Mouse (Mus musculus) right cerebral cortex, postnatal 4 days (tissue): ENCODE results near the gene Zfp688.
"Not testable (repeated sequence)": the region's sequence is repeated elsewhere in the genome, so short reads cannot be mapped to it uniquely, and the experiment has no call there.

Experiments
- DNase-seq: peaks from one replicate; pipeline ENCODE4 v3.0.0-alpha.2; 2022

Zfp688 gene

DNA sequence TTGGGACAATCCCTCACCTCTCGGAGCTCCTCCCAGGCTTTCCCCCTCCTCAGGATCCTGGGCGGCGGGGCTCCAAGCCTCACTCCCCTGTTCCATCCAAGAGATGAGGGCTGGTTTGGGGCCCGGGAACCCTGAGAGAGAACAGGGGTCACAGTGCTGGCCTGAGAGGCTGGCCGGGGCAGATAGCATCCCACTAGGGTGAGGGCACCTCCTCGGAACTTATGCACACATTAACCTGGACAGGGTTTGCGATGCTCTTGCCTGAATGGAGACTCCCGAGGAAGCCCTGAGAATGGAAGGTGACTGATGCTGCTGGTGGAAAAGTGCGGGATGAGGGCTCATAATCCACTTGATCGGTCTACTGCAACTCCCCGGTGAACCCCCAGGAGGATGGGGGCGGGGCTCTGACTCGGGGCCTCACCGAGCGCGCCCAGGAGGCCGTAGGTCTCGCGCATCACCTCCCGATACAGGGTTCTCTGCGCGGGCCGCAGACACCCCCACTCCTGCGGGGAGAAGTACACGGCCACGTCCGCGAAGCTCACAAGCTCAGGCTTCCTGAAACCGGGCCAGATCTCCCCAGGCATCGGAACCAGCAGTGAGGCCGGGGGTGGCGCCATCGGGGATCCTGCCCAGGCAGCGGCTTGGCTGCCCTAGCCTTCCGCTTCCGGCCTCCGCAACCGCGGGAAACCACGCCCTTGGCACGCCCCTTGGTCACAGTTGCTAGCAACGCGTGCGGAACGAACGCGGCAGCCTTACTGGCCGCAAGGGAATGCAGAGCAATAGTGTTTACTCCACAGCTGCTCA lies at the start of gene Zfp688:
Gene Zfp688, minus strand, starts transcription at position 681 of the 804 bp plus-strand sequence.
- DNase-seq, result peak; percentile 92

DNA sequence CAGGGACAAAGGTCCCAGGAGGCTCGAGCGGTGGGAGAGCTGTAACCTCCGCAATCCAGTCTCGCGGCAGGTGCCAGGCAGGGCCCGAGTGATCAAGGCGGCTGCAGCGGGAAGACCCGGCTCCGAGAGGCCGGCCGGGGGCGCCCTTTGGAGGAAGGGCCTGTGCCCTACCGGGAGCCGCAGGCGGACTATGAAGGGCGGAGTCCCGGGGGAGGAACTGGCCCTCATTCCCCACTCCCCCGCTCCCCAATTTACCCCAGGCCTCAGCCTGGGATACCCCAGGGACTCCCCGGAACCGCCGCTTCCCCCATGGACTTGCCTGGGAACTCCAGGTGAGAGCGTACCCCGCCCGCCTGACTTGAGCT lies 49.8 kb upstream of the Zfp688 start:
- peak; percentile 51 for DNase-seq

DNA sequence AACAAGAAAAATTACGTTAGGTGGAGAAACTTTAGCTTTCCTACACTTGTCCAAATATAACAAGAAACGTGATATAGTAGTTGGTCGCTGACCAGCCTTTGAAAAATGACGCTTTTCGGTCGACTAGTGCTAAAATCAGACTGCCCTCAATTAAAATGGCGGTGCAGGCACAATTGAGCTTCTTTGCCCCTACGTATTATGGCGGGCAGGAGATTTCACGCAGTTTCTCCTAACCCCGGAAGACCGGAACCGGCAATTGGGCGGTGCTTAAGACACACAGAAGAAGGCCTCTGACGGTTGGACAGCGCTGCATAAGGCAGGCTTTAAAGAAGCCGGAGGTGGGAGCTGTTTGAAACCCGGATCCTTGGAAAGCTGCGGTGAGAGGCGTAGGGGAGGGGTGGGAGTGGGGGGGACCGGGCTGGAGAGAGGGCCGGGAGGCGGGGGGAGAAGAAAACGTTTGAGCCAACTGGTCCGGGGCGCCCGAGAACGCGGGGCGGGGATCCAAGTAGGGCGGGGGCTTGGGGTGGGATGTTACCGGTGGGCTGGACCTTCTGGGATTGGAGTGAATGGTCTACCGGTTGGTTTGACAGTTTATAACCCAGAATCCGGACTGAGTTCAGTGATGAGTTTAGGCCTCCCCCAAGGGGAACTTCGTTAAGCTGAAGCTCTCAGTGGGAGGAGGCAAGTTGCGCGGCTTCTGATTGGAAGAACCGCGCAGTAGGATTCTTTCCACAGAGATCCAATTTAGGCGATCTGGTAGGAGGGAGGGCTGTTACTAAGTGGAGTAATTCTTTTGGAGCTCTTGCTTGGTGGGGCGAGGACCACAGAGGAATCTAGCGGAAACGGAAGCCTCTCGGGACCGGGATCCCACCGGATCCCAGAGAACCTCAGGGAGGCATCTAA lies 49.1 kb upstream of the Zfp688 start:
- peak; percentile 92 for DNase-seq

DNA sequence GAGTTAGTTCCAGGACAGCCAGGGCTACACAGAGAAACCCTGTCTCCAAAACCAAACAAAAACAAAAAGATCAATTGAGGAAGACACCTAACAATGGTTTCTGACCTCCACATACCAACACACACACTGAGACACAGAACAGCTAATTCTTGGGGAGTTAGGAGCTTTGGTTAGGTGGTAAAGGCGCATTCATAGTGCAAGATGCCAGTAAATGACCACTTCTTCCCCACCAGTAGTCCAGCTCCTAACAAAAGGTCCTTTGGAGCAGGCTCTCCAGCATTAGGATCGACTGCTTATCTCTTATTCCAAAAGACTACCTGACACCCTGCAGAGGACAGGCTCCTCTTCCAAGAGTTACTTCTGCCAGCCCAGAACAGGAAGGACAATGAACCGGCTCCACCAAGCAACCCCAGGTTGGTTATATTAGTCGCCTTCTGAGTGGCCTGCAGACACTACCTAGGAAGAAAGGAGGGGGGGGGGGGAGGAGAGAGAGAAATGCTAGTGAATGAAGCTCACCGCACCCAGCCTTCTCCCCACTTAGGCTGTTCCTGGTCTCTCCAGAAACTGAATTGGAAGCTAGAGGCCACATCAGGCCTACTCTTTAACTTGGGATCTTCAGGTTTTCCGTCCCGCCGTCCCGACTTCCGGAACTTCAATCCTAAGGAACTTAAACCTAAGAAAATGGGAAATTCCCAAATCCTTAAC lies 48.3 kb upstream of the Zfp688 start:
- DNase-seq, result peak; percentile 32

DNA sequence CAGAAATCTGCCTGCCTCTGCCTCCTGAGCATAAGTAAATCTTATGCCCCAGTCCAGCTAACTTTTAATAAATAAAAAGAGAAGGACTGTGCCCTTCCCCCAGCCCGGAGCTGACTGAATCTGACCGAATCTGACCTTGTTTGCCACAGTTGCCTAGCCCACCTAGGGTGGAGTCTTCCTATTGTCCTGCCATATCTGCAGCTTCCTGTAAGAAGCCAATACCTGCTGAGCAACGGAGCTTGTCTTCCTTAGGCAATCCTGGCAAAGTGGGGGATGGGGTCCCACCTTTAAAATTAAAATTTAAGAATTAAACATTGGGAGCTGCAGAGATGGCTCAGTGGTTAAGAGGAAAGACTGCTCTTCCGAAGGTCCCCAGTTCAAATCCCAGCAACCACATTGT lies 44.7 kb upstream of the Zfp688 start:
- no peak for DNase-seq

DNA sequence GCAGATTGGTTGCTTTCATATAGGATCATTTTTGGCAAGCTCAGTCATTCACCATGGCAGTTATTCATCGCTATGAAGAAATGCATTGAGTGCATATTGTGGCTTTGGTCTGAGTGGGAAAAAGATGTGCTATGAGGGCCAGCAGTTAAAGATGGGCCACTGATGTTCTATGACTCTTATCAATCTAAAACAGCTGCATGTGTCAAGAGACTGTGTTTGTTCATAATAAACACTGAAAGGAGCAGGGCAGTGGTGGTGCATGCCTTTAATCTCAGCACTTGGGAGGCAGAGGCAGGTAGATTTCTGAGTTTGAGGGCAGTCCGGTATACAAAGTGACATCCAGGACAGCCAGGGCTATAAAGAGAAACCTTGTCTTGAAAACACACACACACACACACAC lies 43.8 kb upstream of the Zfp688 start:
- not testable (repeated sequence) for DNase-seq

DNA sequence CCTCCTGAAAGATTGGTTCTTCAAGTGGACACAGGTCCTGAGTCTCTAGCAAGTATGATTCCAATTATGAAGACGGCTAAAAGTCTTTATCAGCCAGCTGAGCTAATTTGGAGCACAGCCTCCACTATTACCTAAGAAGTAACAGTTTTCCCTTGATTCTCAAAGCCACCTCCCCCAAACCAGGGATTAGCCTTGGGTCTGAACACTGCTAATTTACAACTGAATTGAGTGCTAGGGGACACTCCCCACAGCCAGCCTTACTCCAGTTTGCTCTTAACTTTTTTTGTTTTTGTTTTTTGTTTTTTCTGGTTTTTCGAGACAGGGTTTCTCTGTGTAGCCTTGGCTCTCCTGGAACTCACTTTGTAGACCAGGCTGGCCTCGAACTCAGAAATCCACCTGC lies 43.3 kb upstream of the Zfp688 start:
- DNase-seq, result no peak

DNA sequence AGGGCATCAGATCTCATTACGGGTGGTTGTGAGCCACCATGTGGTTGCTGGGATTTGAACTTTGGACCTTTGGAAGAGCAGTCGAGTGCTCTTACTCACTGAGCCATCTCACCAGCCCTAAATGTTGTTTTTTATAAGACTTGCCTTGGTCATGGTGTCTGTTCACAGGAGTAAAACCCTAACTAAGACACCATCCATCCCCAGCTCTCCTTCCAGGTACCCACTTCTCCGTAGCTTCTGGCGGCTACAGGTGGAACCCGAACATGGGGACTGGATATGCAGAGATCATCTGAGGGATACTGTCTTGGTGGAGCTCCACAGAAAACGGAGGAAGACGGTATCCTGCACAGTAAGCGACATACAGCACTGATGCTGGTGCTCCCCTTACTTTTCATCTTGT lies 37.4 kb upstream of the Zfp688 start, which contains the start of gene Prr14:
Gene Prr14, plus strand, starts transcription at position 301 of the 400 bp plus-strand sequence.
- not testable (repeated sequence) for DNase-seq

DNA sequence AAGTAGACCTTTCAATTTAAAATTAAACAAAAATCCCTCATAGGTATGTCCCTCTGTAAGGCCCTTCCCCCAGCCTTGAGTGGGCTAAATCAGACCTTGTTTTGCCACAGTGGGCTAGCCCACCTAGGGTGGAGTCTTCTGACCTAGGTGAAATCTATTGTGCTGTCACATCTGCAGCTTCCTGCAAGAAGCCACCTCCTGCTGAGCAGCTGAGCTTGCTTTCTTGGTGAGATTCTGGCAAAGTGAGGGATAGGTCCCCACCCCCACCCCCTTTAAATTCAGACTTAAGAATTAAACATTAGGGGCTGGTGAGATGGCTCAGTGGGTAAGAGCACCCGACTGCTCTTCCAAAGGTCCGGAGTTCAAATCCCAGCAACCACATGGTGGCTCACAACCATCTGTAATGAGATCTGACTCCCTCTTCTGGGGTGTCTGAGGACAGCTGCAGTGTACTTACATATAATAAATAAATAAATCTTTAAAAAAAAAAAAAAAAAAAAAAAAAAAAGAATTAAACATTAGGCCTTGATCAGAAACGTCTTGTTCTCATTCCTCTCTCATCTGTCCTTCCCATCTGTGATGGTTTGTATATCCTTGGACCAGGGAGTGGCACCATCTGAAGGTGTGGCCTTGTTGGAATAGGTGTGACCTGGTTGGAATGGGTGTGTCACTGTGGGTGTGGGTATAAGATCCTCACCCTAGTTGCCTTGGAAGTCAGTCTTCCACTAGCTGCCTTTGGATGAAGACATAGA lies 36.7 kb upstream of the Zfp688 start:
- DNase-seq, result not testable (repeated sequence)

DNA sequence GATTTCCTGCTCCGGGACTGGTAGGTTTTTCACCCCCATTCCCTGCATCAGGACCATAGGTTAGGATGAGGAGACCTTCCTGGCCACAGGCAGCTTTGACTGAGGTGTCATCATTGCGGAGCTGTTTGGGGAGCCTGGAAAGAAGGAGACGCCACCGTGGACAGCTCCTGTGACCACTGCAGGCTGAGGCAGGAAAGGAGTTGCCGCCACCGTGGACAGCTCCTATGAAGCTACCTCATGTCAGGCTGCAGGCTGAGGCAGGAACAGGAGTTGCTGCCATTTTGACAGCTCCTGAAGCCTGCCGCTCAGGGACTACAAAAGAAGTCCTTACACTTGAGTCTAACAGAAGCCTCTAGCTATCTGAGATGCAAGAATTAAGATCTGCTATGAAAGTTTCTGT lies 33.0 kb upstream of the Zfp688 start:
- no peak for DNase-seq

DNA sequence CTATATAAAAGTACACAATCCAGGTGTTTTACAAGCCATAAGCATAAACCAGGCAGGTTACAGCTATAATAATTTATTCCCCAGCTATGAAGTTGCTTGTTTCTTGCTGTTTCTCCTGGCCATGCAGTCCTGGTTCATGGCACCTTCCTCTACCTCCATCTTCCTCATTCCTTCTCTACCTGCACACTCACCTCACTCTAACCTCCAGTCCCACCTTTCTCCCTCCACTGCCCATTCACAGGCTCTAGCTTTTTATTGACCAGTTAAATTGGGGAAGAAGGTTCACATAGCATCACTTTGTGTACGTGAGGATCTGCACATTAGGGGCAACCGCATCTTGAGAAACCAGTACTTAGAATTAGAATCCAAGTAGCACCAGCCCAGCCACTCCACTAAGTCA lies 31.2 kb upstream of the Zfp688 start:
- DNase-seq, result no peak

DNA sequence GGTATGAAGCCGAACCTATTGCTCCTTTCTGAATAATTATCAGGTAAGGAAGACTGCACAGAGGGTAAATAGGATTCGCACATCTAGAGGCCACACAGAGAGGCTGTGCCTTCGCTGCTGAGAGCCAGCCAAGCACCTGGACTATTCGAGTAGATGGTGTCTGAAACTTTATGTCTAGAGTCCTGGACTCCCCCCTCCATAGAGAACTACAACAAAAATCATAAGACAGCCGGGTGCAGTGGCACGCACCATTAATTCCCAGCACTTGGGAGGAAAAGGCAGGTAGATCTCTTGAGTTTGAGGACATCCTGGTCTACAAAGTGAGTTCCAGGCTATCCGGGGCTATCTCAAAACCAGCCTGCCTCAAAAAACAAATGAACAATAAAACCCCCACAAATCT lies 28.1 kb upstream of the Zfp688 start:
- DNase-seq, result no peak

DNA sequence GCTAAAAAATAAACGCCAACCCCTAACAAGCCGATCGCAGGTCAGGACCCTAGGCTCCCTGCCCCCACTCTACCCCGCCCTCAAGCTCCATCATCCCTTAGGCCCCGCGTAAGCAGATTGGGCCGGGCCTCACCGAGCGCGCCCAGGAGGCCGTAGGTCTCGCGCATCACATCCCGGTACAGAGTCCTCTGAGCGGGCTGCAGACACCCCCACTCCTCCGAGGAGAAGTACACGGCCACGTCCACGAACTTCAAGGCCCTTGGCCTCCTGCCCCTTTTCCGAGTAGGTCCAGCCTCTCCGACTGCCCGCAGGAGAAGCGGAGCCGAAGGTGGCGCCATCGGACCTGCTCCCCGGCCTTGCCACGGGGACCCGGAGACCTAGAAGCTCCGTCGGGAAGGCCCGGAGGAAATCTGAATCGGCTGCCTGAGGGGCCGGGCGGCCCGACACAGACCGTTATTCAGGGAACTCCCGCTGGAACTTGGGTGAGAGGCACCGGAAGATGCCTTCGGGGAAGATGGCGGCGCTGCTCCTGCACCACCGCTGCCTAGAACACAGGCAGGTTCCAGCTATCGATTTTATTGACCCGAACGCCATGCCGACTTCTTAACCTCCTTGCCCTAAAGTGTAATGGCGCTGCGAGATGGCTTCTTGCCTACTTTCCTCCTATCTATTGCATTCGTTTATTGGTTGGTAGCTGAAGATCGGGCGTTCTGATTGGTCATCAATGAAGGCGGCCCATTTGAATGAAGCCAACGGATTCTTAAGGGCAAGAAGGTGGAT lies 26.8 kb upstream of the Zfp688 start, which contains the start of gene Zfp689:
Gene Zfp689, minus strand, starts transcription at position 638 of the 780 bp plus-strand sequence.
- DNase-seq, result peak; percentile 85

DNA sequence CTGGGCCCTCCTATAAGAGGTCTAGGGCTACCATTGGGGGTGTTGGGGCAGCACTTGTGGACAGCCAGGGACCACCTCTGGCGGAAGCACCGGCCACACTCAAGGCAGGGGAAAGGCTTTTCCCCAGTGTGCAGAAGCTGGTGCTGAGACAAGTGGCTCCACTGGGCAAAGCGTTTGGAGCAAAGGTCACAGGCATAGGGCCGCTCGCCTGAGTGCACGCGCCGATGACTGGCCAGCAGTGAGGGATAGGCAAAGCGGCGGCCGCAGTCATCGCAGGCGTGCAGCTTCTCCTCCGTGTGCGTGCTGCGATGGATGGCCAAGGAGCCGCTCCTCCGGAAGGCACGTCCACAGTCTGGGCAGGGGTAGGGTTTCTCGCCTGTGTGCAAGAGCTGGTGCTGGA lies 22.1 kb upstream of the Zfp688 start:
- DNase-seq, result no peak

DNA sequence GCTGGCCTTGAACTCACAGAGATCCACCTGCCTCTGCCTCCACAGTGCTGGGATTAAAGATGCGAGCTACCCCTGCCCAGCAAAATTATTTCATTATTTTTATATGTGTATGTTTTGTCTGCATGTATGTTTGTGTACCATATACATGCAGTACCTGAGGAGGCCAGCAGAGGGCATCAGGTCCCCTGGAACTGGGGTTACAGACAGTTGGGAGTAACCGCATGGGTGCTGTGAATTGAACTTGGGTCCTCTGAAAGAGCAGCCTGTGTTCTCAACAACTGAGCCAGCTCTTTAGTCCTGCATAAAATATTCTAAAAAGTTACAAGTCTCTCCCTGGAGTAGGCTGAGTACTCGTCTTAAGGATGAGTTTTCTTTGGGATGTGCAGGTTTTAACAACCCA lies 15.9 kb upstream of the Zfp688 start:
- no peak for DNase-seq

DNA sequence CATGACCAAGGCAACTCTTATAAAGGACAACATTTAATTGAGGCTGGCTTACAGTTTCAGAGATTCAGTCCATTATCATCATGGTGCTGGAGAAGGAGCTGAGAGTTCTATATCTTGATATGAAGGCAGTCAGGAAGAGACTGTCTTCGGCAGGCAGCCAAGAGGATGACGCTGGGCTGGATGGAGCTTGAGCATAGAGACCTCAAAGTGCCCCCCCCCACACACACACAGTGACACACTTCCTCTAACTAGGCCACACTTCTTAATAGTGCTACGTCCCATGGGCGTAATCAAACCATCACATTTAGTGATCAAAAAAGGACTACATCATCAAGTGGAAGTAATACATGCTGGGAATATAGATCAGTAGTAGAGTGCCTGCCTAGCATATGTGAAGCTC lies 13.3 kb upstream of the Zfp688 start:
- no peak for DNase-seq

DNA sequence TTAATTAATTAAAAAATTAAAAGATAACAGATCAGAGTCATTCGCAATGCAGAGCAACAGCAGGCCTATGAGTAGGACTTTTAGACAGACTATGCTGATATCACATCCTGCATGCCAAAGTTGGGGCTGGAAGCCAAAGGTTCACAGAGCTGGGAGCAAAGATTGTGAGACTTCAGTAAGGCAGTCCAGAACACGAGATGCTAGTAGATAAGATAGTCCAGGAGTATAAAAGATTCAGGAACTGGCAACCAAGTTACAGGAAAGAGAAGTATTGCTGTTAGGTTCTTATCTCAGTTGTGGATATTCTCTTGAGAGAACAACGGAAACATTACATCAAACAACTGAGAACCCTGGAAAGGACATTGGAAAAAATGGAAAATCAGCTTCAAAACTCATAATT lies 4.5 kb upstream of the Zfp688 start:
- DNase-seq, result no peak

DNA sequence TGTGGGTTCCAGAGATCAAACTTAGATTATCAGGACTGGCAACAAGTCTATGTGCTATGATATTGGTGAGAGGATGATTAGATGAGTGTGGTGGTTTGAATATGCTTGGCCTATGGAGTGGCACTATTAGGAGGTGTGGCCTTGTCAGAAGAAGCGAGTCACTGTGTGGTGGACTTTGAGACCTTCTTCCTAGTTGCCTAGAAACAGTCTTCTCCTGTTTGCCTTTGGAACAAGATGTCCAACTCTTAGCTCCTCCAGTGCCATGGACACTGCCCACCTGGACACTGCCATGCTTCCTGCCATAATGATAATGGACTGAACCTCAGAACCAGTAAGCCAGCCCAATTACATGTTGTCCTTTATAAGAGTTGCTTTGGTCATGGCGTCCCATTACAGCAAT lies 4.0 kb upstream of the Zfp688 start:
- DNase-seq, result no peak

DNA sequence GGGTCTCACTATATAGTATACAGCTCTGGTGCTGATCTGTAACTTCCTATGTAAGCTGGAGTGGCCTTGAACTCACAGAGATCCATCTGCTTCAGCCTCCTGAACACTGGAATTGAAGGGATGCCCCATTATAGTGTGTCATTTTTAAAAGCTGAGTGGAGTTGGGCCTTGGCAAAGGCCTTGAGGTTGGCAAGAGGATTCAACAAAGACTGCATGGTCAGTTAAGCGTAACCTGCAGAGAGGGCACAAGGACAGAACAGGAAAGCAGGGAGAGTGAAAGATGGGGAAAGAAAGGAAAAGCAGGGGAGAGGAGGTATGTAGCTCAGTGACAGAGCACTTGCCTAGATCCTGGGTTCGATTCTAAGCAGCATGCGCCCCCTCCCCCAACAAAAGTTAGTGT lies 3.4 kb upstream of the Zfp688 start:
- no peak for DNase-seq

DNA sequence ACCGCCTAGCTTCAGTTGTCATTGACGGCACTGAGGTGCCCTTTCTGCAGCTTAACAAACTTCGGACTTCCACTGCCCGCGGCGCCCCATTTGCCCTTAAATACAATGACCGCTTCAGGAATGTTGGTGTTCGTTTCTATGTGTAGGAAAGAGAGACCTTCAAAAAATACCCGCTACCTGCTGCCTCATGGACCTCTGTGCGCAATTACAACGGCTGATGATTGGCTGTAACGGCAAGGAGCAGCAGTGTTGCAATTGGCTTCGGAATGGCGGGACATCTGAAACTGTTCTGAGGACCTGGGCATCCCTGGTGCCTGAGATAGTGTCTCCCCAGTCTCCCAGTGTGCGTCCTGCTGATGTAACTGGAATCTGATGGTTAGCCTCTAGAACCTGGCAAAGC lies 379 bp upstream of the Zfp688 start:
- peak; percentile 33 for DNase-seq

DNA sequence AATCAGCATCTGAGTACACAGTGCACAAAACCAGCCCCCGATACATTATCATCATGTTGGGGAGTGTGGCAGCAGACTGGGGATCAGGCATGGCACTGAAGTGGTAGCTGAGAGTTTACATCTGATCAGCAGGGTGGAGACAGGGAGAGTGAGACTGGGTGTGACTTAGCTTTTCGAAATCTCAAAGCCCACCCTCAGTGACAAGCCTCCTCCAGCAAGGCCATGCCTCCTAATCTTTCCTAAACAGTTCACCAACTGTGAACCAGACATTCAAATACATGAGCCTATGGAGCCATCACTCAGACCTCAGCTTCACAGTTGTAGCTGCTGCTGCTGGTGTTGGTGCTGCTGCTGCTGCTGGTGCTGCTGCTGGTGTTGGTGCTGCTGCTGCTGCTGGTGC lies 10.4 kb downstream of the Zfp688 start:
- DNase-seq, result no peak
